Mouse (Mus musculus): ENCODE data around the gene A730015C16Rik. TPM values are rescaled to one million over a fixed set of nuclear protein-coding genes. Genes with fewer than 3 reads are reported as not detected.

Gene A730015C16Rik
- polyA plus RNA-seq (2017; shearing (Covaris generic)): under 1 TPM in 2 of 3 experiments, not detected in 1; 0.34 to 0.68 TPM

DNA sequence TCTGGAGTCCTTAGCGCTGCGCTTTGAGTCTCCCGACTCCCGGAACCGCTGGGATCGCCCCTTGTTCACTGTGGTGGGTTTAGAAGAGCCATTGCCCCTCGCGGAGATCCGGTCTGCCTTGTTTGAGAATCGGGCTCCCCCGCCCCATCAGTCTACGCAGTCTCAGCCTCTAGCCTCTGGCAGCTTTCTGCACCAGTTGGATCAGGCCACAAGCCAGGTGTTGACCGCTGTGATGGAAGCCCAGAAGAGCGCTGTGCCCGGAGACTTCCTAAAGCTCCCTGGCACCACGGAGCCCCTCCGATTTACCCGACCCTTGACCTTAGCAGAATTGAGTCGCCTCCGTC is at the start of gene A730015C16Rik:
TSS of gene A730015C16Rik (minus strand) at position 115 of the 344 bp plus-strand sequence.
- peak; percentile 1 for ATAC-seq

DNA sequence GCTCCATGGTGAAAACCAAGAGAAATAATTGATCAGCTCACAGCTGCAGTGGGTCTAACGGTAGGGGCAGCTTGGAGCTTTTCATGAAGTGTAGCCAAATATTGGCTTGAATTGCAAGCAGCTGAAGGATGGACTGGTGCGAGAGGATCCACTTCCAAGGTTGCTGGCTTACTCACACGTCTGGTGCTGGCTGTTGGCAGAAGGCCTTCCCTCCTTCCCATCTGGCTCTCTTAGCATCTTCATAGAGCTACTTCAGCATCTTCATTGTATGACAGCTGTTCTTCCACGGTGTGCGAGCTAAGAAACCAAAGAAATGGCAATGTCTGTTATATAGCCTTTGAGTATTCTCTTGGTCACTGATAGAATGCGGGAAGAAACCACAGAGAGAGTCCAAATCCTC is 42.5 kb upstream of the A730015C16Rik start:
- ATAC-seq: no peak

DNA sequence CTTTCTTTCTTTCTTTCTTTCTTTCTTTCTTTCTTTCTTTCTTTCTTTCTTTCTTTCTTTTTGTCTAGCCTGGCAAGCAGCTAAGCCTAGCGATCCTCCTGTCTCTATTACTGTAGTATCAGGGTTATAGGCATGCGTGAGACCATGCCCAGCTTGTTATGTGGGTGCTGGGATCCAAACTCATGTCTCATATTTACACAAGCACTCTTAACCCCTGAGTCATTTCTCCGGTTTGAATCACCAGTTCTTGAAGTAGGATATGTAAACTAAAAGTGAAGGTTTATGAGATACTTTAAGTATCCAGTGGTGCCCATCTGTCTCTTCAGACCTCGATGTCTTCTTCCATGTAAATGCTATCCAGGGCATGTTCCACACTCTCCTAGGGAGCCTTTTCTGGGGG is 39.0 kb upstream of the A730015C16Rik start:
- ATAC-seq: no peak

DNA sequence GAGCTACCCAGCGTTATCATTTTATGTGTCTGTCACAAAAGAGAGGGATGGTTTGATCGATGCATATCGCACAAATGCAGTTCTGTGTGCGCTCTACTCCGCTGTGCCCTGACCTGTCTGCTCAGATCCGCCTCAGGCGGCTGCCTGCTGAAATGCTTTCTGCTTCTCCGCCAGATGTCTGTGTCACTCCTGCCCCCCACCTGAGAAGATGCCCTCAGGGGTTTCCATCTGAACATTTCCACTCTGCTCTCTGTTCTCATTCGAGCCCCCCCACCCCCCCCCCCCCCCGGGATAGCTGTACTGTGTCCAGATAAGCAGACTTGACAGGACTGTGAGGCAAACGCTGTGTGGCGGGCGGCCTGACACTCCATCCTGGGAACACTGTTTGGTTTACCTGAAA is 35.4 kb upstream of the A730015C16Rik start:
- ATAC-seq: no peak

DNA sequence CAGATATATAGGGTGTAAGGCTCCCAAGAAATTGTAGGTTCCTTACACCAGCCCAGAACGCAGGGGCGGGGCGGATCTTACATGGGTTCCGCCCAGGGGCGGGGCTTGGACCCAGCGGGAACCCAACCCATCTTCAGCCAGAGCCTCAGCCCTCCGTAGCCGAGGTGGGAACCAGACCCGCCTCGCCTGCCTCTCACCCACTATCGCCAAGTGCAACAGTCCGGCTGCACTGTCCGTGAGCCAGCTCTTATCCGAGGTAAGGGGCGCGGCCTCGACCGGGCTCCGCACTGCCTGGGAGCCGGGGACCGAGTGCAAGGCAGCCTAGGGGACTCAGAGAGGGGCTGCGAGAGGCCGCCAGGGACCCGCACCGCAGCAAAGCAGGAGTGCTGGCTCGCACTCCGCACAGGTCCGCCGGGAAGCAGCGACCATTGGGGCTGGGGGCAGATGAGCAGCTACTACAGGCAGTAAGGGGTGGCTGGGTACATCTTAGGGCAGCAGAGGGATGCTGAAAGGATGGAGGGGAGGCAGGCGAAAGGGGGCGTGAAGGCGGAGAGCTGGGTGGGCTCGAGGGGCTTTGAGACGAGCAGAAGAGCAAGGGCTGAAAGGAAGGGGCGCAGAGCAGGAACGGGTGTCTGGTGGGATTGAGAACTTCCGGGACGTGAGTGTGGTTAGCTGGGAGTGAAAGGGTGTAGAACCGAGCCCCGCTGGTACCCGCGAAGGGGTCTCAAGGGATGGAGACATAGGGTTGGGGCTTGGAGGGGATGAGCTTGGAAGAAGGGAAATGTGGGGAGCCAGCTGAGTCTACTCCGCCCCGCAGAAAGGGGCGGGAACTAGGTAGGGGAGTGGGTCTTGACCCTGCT is 30.8 kb upstream of the A730015C16Rik start, which contains the start of gene Rab3b:
TSS of gene Rab3b (plus strand) at position 101 of the 860 bp plus-strand sequence.
- ATAC-seq: peak; percentile 70

DNA sequence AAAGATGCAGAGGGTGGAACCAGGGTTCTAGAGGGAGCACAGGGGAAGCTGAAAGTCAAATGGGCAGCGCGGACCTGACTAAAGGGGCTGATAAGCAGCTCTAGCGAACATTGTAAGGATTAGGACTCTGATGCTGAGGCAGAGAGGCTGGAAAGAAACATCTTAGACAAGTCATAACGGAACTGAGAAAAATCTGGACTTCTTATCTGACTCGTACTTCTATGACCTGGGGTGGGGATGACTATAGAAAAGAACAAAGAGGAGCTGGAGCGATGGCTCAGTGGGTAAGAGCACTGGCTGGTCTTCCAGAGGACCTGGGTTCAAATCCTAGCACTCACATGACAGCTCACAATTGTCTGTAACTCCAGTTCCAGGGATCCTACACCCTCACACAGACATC is 29.5 kb upstream of the A730015C16Rik start:
- no peak for ATAC-seq

DNA sequence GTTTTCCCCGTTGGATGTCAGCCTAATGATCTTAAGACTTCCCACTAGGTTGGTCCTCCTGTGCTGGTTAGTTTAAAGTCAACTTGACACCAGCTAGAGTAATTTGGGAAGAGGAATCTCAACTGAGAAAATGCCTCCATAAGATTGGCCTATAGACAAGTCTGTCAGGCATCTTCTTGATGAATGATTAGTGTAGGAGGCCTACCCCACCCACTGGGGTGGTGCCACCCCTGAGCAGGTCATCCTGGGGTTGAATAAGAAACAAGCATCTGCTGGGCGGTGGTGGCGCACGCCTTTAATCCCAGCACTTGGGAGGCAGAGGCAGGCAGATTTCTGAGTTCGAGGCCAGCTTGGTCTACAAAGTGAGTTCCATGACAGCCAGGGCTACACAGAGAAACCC is 25.3 kb upstream of the A730015C16Rik start:
- ATAC-seq: no peak

DNA sequence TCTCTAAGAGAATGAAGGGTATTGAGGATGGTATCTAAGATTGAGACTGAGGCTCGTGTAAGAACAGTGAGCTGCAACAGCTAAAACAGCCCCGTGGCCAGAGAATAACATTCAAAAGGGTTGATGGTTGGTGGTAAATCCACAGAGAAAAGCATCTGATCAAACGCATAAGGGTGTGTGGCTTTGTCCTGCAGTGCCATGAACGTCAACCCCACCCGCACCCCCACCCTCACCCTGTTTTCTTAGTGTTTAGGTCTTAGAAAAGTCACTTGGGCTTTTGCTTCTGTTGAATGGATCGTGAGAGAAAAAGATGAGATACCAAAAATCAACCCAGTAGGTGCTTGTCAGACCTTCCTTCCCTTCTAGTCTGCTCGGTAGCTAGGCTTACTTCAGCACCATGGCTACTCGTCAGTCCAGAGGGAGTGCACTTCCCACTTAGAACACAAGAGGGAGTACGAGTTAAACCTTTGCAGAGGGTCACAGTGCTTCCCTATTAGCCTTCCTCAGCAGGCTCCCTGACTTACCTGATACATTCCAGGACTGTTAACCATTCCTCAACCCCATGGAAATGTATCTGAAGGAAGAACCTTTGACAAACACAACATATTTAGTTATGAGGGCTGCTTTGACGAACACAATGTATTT is 21.4 kb upstream of the A730015C16Rik start:
- peak; percentile 56 for ATAC-seq

- no peak for ATAC-seq
These were observed 18.4 kb upstream of the A730015C16Rik start for GRCm38 (mm10) chr4:108866806-108867205.

DNA sequence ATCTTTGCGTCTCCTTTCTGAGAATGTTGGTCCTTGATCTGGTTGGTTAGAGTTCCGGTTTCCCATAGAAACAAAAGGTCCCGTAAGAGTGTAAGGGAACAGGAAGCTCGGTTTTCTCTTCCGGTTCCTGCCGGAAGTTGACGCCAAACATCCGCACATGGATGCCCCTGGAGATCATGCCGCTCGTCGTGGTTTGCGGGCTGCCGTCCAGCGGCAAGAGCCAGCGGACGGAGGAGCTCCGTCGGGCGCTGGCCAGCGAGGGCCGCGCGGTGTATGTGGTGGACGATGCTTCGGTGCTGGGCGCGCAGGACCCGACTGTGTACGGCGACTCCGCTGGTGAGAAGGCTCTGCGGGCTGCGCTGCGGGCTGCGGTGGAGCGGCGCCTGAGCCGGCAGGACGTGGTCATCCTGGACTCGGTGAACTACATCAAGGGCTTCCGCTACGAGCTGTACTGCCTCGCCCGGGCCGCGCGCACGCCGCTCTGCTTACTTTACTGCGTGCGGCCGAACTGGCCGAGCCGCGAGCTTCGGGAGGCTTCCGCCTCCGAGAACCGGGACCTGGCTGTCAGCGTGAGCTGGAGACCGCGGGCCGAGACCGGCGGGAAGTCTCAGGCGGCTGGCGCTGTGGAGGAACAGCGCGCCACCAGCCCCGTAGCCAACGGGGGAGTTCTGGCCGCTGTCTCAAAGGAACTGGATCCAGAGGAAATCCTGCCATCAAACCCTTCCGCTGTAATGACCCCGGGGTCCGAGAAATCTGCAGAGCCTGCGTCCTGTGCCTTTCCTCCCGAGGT is 509 bp downstream of the A730015C16Rik start, which contains the start of gene Kti12:
TSS of gene Kti12 (plus strand) at position 71 of the 790 bp plus-strand sequence.
- ATAC-seq: peak; percentile 95

DNA sequence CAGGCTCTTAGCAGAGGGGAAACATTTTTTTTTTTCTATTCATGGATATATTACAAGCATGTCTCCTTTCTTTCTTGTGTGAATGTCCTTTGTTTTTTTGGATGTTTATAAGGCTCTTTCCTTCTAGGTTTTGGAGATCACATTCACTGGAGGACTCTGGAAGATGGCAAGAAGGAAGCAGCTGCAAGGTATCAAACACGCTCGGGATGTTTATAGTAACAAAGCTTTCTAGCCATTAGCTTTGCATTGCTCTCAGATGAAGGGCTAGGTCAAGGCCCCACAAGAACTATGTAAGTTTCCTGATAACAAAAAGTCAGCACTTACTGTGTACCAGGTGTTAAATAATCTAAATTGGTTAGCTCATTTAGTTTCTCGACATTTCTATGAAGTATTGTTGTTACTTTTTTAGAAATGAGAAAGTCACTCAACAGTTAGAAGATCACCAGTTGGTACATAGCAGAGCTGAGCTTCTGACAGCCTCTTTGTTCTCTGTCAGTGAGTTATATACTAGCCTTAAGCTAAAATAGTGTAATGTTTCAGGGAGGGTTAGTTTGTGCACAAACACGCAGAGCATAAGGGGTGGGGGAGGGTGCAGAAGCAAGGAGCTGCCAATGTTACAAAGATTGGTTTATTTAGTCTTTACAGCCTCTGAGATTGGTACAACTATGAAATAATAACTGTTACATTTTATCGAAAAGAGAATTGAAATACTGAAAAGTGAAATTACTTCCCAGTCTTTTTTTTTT is 2.4 kb downstream of the A730015C16Rik start:
- ATAC-seq: no peak

DNA sequence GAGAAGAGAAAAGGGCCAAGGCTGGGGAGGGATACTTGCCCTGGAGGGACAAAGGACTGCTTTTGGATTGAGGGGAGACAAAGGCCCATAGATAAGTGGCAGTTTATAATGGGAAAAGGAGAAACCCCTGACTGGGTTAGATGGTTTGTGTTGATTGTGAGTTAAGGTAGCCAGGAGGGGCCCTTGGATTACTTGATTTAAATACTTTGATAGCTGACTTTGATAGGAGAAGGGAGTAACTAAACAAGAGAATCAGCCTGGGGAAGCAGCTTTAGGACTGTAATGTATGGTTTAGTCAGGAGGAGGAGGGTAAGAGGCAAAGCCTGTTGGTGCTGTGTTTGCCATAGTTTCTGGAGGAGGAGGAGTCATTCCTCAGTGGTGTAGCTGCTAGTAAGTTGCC is 5.1 kb downstream of the A730015C16Rik start:
- no peak for ATAC-seq

- no peak for ATAC-seq
These were observed 6.4 kb downstream of the A730015C16Rik start for GRCm38 (mm10) chr4:108841920-108842578.

- no peak for ATAC-seq
These were observed 10.4 kb downstream of the A730015C16Rik start for GRCm38 (mm10) chr4:108838031-108838430.

DNA sequence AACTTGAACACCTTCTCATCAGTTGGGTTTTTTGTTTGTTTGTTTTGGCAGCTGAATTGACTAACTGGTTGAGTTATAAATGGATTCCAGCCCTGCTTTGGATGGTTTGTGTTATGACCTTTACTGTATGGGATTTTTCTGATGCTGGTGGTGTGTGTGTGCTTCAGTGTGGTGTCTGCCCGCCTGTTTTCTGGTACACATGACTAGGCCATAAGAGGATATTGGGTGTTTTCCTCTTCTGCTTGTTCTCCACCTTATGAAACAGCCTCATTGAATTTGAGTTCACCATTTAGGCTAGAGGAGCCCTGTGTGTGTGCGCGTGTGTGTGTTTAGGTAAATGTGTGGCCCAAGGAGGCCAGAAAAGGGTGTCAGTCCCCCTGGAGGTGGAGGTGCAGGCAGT is 12.9 kb downstream of the A730015C16Rik start:
- no peak for ATAC-seq

DNA sequence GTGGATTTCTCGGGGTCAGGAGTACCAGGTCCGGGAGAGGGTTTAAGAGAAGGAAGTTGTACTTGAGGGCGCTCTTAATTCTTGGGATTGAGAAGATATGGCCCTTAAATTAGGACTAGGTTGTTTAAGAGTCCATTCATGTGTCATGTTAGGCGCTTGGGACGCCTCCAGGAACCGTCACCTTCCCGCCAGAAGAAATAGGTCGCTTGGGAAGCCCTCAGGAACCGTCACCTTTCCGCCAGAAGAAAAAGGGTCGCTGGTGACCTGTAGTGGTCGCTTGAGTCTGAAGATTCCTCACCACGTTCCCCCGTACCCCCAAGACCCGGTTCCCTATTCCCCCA is 13.5 kb downstream of the A730015C16Rik start:
- no peak for ATAC-seq

GRCm38 (mm10) chr4:108834115-108834970 is 14.1 kb downstream of the A730015C16Rik start, which contains the start of gene Txndc12:
TSS of gene Txndc12 (plus strand) at chr4:108834601.
- ATAC-seq: peak; percentile 62

DNA sequence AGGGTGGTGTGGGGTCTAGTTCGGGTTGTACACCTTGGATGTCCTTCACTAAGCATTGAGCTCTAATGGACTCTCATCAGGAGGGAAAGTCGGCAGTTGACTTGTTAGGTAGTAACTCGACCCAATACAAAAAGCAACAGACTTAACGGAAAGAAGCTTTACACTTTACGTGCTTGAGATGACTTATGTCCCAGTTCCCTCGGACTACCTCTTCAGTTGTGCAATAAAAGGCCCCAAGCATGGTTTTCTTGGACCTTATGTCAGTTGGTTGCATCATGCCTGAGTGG is 14.6 kb downstream of the A730015C16Rik start:
- peak; percentile 14 for ATAC-seq

DNA sequence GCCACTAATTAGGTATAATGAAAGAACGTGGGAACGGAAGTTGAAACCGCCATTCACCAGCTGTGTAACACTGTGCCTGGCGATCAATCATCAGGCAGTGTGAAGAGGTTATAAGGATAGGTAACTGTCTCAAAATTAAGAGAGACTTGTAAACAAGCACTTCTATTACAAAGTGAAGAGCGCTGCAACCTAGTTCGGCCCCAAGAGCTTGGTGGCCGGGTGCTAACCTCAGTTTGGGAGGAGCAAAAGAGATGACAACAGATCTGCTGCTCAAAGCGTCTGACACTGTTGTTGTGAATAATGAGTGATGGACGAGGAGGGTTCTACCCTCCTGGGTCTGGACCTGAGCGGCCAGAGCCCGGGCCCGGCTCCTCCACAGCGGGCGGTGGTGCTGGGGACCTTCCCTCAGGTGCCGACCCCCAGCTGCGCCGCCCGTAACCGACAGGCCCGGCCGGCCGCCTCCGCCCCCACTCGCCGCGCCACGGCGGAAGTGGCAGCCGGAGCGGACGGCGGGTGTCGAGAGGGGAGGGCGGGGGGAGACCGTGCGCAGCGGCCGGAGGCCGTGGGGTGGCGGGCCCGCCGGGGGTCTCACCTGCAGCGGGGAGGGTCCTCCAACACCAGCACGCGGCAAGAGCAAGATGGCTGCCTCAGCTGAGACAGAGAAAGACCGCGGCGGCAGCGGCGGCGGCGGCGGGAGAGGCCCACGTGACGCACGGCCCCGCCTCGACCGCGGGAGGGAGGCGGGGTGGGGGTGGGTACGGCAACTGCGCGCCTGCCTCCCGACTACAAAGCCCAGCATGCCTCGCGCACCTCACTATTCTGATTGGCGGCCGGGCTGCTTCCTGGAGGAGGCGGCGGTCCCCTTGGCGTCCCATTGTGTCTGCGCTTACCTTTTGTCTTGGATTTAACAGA is 15.2 kb downstream of the A730015C16Rik start, which contains the start of gene Btf3l4:
TSS of gene Btf3l4 (minus strand) at position 699 of the 912 bp plus-strand sequence.
- ATAC-seq: peak; percentile 86

GRCm38 (mm10) chr4:108830698-108831097 is 17.7 kb downstream of the A730015C16Rik start:
- no peak for ATAC-seq
